Mouse (Mus musculus): ENCODE data around the gene Zar1l. TPM values are rescaled to one million over a fixed set of nuclear protein-coding genes. Genes with fewer than 3 reads are reported as not detected.
A peak's percentile ranks its signal among the peaks of the same experiment; 100 is the strongest.
"Not testable (repeated sequence)": the region's sequence is repeated elsewhere in the genome, so short reads cannot be mapped to it uniquely, and the experiment has no call there.

The Zar1l gene
- polyA plus RNA-seq, 1 experiment from 2014 or later = not detected

DNA sequence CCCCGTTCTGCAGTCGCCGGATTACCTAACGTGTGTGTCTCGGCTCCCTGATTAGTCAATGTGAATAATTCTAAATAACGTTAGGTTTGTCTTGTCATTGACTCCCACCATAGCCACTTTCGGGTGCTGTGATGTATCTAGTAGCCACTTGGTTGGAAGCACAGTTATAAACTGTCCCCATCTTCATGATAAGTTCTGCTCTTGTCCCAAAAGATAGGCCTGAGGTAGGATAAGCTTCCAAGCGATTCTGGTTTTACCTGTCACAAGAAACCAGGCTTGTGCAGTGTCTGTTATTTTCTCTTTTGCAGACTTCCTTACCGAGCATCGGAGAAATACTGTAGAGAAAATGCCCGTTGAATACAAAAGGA lies 4.9 kb upstream of the Zar1l start:
- no peaks in the 10 kb centered on the region for H3K27me3 ChIP-seq
- H3K9ac ChIP-seq = peak overlapping the region; percentile 92
- peaks cover 13% of the 10 kb centered on the region for H3K4me1 ChIP-seq
- H3K9me3 ChIP-seq = no peaks in the 10 kb centered on the region
- peak overlapping the region; percentile 76 for H3K4me3 ChIP-seq
- H3K4me2 ChIP-seq = peak overlapping the region; percentile 70
- no peaks in the 10 kb centered on the region for H3K36me3 ChIP-seq
- peak overlapping the region; percentile 77 for H3K27ac ChIP-seq
- WGBS = 7% methylated on average over 11 of the region's 11 CpGs
- no peak for ATAC-seq (ENCODE audit: insufficient number of reproducible peaks, insufficient read depth, low FRiP score, low TSS enrichment, low read depth)

DNA sequence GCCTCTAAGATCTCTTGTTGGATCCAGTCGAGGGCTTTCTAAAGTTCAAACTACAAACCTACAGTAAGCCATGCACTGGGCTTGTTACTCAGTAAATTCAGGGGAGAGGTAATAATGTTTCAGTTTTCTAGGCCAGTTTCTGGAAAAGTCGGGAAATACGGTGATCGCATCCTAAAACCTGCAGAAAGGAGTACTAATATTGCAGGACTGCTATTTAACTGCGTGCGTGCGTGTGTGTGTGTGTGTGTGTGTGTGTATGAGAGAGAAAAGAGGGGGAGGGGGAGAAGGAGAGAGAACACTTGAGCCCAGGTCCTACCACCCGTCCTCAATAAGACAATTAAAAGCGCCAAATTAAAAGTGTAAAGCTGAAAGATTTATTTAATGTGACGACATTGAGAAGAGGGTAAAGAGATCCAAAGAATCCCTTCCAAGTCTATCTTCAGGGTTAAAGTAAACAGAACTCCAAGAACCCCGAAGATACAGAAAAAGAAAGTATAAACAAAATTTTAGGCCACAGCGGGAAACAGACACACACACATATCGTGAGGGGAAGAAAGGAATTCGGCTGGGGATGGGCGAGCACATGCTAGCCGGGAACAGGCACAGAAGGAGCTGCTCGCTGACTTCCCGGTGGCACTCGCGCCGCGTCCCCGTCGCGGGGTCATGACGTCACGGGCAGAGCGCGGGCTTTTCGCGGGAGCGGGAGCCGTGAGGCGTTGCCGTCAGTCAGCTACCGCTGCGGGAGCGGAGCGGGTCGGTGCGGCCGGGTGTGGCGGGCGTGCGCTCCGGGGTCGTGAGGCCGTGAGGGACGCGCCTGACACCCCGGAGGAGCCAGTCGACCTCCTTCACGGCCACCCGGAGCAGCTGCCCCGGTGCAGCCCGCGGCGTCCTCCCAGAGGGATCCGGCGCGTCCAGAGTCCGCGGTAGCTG lies 4.2 kb upstream of the Zar1l start, which contains the start of gene Brca2:
Gene Brca2 (plus strand): TSS at position 694 of the 930 bp plus-strand sequence.
- Histone ChIP-seq H3K4me1 (peaks cover 13% of the 10 kb centered on the region), H3K27ac (peak within 1 kb of the TSS; percentile 77), H3K9ac (peak within 1 kb of the TSS; percentile 92), H3K27me3 (no peaks in the 10 kb centered on the region), H3K4me2 (peak within 1 kb of the TSS; percentile 70), H3K9me3 (no peaks in the 10 kb centered on the region), H3K4me3 (peak within 1 kb of the TSS; percentile 76), H3K36me3 (no peaks in the 10 kb centered on the region)
- peak; percentile 88 for ATAC-seq (ENCODE audit: insufficient number of reproducible peaks, insufficient read depth, low FRiP score, low TSS enrichment, low read depth)
- WGBS = 5% methylated on average over 63 of the region's 63 CpGs

DNA sequence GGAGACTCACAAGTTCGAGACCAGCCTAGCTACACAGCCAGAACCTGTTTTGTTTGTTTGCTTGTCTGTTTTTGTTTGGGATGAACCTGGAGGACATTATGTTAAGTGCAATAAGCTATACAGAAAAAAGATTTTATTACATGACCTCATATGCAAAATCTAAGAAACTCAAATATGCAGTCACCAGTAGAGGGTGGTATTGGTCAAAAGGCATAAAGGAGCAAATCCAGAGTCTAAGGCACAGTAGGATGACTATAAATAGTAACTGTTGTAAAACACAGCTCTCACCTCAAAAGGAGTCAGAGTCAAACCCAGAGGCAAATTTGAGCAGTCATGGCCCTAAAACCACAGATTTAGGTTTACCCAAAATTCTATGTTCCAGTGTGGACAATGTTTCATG lies 1.6 kb upstream of the Zar1l start:
- H3K36me3 ChIP-seq = no peaks in the 10 kb centered on the region
- 88% methylated on average over 1 of the region's 1 CpGs for WGBS
- H3K9me3 ChIP-seq = no peaks in the 10 kb centered on the region

DNA sequence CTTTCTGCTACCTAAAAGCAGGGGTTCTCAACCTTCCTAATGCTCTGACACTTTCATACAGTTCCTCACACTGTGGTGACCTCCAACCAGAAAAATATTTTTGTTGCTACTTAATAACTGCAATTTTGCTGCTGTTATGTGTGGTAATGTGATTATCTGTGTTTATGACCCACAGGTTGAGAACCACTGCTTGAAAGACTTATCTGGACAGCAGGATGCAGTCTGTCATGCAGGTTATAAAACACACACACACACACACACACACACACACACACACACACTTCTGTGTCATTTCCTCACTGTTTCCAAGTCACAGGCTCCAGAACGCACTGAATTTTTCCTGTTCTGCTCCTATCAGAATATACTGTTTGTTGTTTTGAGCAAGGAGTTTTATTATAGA lies 3.9 kb downstream of the Zar1l start:
- Histone ChIP-seq H3K4me2 (no peak overlapping the region), H3K9me3 (no peaks in the 10 kb centered on the region), H3K27me3 (no peaks in the 10 kb centered on the region), H3K4me3 (no peak overlapping the region), H3K27ac (no peak overlapping the region), H3K4me1 (no peaks in the 10 kb centered on the region), H3K9ac (no peak overlapping the region), H3K36me3 (no peaks in the 10 kb centered on the region)
- WGBS = 96% methylated on average over 1 of the region's 1 CpGs
- no peak for ATAC-seq (ENCODE audit: insufficient number of reproducible peaks, insufficient read depth, low FRiP score, low TSS enrichment, low read depth)

More for the DNA sequence above, 1.6 kb upstream of the Zar1l start:
- H3K4me2 ChIP-seq = no peak overlapping the region
- peaks cover 13% of the 10 kb centered on the region for H3K4me1 ChIP-seq
- H3K4me3 ChIP-seq = no peak overlapping the region
- no peak for ATAC-seq (ENCODE audit: insufficient number of reproducible peaks, insufficient read depth, low FRiP score, low TSS enrichment, low read depth)
- no peaks in the 10 kb centered on the region for H3K27me3 ChIP-seq
- H3K27ac ChIP-seq = no peak overlapping the region
- no peak overlapping the region for H3K9ac ChIP-seq

DNA sequence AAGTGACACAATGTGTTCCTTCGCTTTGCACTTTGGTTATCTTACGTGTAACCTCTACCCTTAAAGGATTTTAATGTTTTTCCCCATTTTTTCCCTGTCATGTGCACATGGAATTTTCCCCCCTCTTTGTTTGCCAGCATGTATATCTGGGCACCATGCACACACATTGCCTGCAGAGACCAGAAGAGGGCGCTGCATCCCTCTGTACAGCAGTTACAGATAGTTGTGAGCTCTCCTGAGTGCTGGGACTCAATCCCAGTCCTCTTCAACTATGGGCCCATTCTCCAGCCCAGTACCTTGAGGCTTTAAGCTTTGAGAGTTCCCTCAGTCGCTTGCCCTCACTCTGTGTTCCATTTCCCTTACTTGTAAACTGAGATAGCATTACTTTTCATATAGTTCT lies 4.7 kb downstream of the Zar1l start:
- no peak overlapping the region for H3K9ac ChIP-seq
- no peaks in the 10 kb centered on the region for H3K4me1 ChIP-seq
- H3K36me3 ChIP-seq = no peaks in the 10 kb centered on the region
- no peak overlapping the region for H3K4me2 ChIP-seq
- no peak for ATAC-seq (ENCODE audit: insufficient number of reproducible peaks, insufficient read depth, low FRiP score, low TSS enrichment, low read depth)
- H3K4me3 ChIP-seq = no peak overlapping the region
- H3K27me3 ChIP-seq = no peaks in the 10 kb centered on the region
- H3K27ac ChIP-seq = no peak overlapping the region
- no peaks in the 10 kb centered on the region for H3K9me3 ChIP-seq
- WGBS = 77% methylated on average over 4 of the region's 4 CpGs

DNA sequence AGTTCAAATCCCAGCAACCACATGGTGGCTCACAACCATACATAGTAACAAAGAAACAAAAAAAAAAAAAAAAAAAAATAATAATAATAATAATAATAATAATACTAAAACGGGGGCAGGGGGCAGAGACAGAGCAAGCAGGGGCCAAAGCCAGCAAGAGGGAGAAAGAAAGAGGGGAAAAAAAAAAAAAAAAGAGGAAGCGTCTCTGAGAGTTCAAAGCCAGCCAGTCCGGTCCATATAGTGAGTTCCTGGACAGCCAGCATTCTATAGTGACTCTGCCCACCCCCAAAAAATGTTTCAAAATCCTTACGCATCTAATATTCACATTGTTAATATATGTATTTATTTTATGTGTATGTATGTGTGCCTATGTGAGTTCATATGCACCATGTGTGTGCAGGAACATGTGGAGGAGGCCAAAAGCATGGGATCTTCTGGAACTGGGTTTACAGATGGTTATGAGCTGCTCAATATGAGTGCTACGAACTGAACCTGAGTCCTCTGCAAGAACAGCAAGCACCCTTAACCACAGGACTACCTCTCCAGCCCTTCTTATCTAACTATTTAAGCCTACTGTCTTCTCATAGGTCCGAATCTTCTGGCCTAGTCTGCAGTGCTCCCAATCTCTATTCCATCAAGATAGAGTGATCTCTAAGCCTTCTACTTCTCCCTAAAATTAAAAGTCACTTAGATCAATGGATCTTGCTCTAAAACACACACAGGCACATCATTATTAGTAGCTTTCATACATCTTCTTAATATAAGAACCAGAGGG lies 7.3 kb downstream of the Zar1l start:
- 79% methylated on average over 6 of the region's 6 CpGs for WGBS
- Histone ChIP-seq H3K4me1 (no peaks in the 10 kb centered on the region), H3K27ac (no peak overlapping the region), H3K9ac (no peak overlapping the region), H3K36me3 (no peaks in the 10 kb centered on the region), H3K4me3 (no peak overlapping the region), H3K9me3 (no peaks in the 10 kb centered on the region), H3K4me2 (no peak overlapping the region), H3K27me3 (no peaks in the 10 kb centered on the region)
- ATAC-seq (ENCODE audit: insufficient number of reproducible peaks, insufficient read depth, low FRiP score, low TSS enrichment, low read depth) = no peak

DNA sequence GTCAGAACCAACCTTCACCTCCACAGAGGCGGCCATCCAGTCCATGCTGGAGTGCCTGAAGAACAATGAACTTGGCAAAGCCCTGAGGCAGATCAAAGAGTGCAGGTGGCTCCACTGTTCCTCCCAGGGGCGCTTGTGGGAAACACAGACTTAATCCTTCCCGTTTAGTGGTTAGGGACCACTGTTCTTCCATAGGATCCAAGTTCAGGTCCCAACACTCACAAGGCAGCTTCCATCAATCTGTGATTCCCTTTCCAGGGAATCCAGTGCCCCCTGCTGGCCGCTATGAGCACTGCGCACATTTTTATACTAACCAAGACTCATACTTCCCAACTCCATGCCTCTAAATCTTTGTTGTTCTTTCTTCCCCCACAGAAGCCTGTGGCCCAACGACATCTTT lies 22.2 kb downstream of the Zar1l start:
- no peak overlapping the region for H3K9ac ChIP-seq
- no peaks in the 10 kb centered on the region for H3K27me3 ChIP-seq
- peaks cover 8% of the 10 kb centered on the region; the same call in 1 of the 2 replicates for H3K36me3 ChIP-seq
- 39% methylated on average over 6 of the region's 6 CpGs for WGBS
- no peak overlapping the region for H3K4me2 ChIP-seq
- no peaks in the 10 kb centered on the region for H3K9me3 ChIP-seq
- H3K27ac ChIP-seq = no peak overlapping the region
- H3K4me1 ChIP-seq = peaks cover 5% of the 10 kb centered on the region; the same call in 1 of the 2 replicates
- no peak overlapping the region for H3K4me3 ChIP-seq
- no peak for ATAC-seq (ENCODE audit: insufficient number of reproducible peaks, insufficient read depth, low FRiP score, low TSS enrichment, low read depth)

DNA sequence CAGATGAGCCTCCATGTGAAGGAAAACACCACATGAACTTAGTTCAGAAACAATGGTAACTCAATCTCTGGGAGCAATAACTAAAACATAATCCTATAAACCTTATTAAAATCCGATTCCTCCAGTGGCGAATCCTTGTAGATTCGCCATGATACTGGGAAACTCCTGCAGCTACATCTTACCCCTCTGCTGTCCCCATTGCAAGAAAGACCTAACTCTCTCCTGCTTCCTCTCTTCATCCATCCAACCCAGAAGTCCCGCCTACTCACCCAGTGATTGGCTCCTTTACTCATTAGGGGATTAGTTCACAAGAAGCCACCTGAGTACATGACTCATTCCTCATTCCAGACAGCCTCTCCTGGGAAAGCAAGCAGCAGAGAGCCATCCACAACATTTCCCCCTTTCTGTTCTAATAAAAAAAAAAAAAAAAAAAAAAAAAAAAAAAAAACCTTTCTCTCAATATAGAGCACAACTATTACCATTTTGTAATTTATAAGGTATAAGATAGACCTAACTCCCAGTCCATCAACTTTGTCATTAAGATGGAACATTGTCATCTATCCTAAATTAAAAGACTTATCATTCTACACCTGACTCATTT lies 26.3 kb downstream of the Zar1l start:
- not testable (repeated sequence) for H3K4me1 ChIP-seq; H3K9ac ChIP-seq; H3K27ac ChIP-seq; H3K36me3 ChIP-seq; H3K4me2 ChIP-seq; H3K9me3 ChIP-seq; H3K4me3 ChIP-seq; H3K27me3 ChIP-seq; ATAC-seq (ENCODE audit: insufficient number of reproducible peaks, insufficient read depth, low FRiP score, low TSS enrichment, low read depth)
- 79% methylated on average over 4 of the region's 4 CpGs for WGBS

DNA sequence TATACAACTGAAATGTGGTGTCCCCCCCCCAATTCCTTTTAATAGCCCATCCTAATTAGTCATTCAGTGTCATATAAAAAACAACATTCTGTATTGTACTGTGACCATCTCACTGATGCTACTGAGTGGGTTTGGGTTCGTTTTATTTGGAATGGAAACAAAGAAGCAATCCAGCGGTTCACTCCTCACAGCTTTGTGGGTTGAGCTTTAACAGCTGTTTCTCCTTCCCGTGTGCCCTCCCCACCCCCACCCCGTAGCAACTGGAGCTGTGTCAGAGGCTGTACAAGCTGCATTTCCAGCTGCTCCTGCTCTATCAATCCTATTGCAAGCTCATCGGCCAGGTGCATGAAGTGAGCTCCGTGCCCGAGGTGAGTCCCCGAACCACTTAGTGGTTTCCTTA lies 27.1 kb downstream of the Zar1l start:
- 0 out of 2 replicates have a peak overlapping the region, but pooled peaks have one; percentile 11 for H3K4me2 ChIP-seq

DNA sequence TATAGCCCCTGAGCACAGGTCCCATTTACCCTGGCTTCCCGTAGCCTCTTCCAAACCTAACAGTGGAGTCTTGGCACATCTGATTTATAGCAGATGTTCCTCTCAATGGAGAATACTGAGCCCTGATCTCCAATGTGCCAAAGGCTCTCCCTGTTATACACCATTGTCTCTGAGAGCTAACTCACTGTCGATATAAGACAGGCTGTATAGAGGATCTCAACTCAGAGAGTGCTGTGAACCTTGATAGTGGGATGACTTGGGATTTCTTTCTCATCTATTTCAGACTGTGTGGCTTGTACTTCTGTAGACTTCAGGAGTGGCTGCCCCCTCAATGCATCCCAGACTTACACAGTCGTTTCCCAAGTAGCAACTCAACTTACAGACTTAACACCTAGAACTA lies 27.7 kb downstream of the Zar1l start:
- Histone ChIP-seq H3K36me3 (no peaks in the 10 kb centered on the region), H3K4me1 (peaks cover 9% of the 10 kb centered on the region; the same call in 1 of the 2 replicates), H3K27me3 (no peaks in the 10 kb centered on the region), H3K4me3 (no peak overlapping the region), H3K4me2 (no peak overlapping the region), H3K9me3 (no peaks in the 10 kb centered on the region), H3K27ac (no peak overlapping the region), H3K9ac (no peak overlapping the region)
- WGBS = 61% methylated on average over 3 of the region's 3 CpGs
- no peak for ATAC-seq (ENCODE audit: insufficient number of reproducible peaks, insufficient read depth, low FRiP score, low TSS enrichment, low read depth)

More for the DNA sequence above, 27.1 kb downstream of the Zar1l start:
- Histone ChIP-seq H3K27ac (no peak overlapping the region), H3K9me3 (no peaks in the 10 kb centered on the region), H3K4me3 (no peak overlapping the region), H3K36me3 (peaks cover 3% of the 10 kb centered on the region; the same call in 1 of the 2 replicates), H3K4me1 (peaks cover 9% of the 10 kb centered on the region; the same call in 1 of the 2 replicates), H3K9ac (no peak overlapping the region), H3K27me3 (no peaks in the 10 kb centered on the region)
- ATAC-seq (ENCODE audit: insufficient number of reproducible peaks, insufficient read depth, low FRiP score, low TSS enrichment, low read depth) = no peak
- whole genome bisulfite sequencing = 40% methylated on average over 8 of the region's 8 CpGs

DNA sequence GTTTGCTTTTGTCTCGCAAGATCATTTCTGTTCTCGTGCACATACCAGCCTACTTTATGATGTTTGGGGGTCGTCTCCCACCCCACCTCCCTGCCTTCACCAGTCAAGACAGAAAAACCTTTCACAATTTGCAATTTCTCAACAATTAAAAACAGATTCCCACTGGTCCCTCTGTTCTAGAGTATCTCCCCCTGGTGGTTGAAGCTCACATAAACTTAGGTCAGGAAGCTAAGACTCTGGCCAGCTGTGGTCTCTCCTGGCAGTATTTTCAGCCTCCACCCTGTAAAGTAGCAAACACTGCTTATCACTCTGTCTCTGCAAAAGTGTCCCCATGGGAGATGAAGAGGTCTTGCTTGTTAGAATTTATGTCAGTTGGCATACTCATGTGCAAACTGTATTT lies 32.8 kb downstream of the Zar1l start:
- H3K4me1 ChIP-seq = peaks cover 6% of the 10 kb centered on the region
- H3K4me2 ChIP-seq = no peak overlapping the region; the same call in 1 of the 2 replicates
- no peaks in the 10 kb centered on the region for H3K27me3 ChIP-seq
- H3K27ac ChIP-seq = no peak overlapping the region
- H3K4me3 ChIP-seq = no peak overlapping the region
- ATAC-seq (ENCODE audit: insufficient number of reproducible peaks, insufficient read depth, low FRiP score, low TSS enrichment, low read depth) = no peak
- no peak overlapping the region for H3K9ac ChIP-seq
- 0 out of 2 replicates have a peak, but pooled peaks cover 3% of the 10 kb centered on the region for H3K36me3 ChIP-seq
- no peaks in the 10 kb centered on the region for H3K9me3 ChIP-seq
- 21% methylated on average over 3 of the region's 3 CpGs for WGBS
